Mouse (Mus musculus) kidney, postnatal 14 days (tissue): Measurements from ENCODE around the gene Tmem72.

Experiments used
- DNase-seq: peaks from one replicate; pipeline ENCODE4 v3.0.0; 2022; ENCODE audit warnings: mixed read lengths

Tmem72 gene

GRCm38 (mm10) chr6:116716666-116717065 lies at the start of gene Tmem72:
Gene Tmem72, minus strand, starts transcription at chr6:116716913.
- DNase-seq, result peak; percentile 84

DNA sequence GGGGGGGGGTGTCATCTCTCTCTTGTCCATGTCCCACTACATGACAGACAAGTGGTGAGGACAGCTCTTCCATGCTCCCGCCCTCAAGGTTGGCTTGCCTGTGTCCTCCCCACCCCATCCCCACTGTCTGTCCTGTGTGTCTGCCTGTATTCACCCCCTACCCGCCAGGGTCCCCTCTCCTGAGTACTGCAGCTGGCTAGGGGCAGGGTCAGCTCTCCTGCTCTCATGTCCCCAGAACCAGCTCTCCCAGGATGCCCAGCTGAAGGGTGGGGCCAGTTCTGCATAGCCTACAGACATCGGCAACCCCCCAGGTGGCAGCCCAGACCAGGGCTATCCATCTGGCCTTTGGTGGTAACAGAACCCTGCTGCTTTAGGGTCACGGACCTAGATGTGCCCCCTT lies 47.8 kb upstream of the Tmem72 start:
- DNase-seq, result no peak

DNA sequence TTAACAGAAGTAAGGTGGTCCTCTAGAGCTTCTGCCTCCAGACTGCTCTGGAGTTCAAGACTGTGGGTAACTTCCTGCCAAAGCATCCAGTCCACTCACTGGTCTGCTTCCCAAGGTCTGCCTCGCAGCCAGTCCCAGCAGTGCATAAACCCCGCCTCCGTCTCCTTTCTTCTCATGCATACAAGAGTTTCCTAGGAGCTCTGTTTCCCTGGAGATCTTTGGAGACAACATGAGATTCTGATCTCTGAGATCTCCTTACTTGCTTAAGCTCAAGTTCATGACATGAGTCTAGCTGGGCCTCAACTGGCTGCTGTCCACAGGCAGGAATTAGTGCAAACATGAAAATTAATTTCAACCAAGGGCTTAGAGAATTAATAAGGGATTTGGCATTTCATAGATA lies 45.6 kb upstream of the Tmem72 start:
- no peak for DNase-seq

DNA sequence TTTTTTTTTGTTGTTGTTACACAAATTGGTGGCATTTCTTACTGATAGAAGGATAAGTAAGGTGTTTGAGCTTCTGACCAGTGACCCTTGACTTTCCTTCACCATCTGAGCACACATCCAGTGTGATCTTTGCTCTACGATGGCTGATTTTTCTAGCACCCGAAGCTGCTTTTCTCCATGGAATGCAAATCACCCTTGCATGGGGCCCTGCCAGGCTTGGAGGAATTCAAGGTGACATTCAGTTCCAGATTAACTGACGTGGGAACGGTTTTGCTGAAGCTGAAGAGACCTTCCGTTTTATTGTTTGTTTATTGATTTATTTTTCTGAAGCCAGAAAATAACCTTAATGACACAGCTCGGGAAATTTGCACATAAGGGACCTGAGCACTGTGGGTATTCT lies 43.5 kb upstream of the Tmem72 start:
- peak; percentile 71 for DNase-seq

DNA sequence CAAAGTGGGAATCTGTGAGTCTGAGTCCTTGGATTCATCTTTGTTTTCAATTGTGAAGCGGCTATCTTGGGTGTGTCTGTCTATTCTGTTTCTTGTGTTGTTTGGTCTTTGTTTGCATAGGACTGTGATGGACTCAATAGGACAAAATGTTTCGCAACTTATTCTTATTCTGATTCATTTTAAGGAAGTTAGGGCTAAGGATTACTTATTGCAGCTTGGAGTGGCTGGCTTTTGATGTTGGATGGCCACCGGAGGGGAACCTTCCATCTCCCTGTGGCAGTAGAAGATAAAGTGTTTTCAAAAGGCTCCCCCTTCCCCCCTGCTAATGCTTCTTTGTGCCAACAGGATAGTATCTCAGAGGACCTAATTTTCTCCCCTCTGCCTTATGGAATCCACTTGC lies 39.7 kb upstream of the Tmem72 start:
- no peak for DNase-seq

GRCm38 (mm10) chr6:116738046-116738445 lies 21.3 kb upstream of the Tmem72 start:
- no peak for DNase-seq

- DNase-seq, result no peak
Measured at GRCm38 (mm10) chr6:116735361-116735760, 18.6 kb upstream of the Tmem72 start.

GRCm38 (mm10) chr6:116733577-116733976 lies 16.9 kb upstream of the Tmem72 start:
- no peak for DNase-seq

DNA sequence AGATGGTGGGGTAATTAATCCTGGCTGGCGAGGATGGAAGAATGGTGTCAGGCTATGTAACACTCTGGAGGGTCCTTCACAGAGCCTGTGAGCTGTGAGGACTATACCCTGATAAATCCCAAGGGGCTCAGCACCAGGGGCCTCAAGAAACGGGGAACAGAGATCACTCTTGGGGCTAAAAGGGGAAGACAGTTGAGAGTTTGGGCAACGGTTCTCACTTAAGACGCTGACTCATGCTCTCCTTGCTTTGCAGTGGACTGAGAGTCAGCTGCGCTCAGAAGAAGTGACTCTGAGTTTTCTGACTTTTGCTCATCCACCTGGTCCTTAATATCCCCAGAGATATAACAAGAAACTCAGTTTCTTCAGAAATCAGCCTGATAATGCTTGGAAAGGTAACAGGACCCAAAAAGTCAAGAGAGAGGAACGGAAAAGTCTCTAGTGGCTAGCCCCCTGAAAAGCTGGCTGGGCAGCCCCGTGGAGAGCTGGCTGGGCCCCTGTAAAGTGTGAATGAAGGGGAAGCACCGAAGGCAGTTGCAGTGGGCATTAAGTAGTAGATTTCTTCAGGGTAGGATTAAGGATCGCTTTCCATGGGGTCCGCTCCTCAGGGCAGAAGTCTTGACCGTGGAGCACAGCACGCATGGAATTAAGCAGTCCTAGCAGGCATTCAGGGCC lies 7.9 kb upstream of the Tmem72 start:
- DNase-seq, result no peak

GRCm38 (mm10) chr6:116718920-116719319 lies 2.2 kb upstream of the Tmem72 start:
- no peak for DNase-seq

GRCm38 (mm10) chr6:116718361-116718760 lies 1.6 kb upstream of the Tmem72 start:
- no peak for DNase-seq

DNA sequence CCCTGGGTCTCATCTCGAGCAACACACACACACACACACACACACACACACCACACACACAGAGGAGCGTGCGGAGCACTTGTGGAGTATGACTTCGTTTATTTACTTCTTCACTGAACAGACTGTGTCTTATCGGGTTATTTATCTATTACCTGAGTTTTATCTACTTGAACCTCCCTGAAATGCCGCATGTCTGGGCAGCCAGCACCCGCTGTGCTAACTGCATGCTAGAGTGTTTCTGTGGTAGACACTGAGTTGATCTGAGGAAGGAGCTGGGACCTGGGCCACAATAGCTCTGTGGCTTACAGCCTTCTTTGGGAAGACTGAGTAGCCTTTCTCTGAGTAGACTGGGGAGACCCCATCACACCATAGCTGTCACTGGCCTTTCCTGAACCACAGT lies 1.1 kb upstream of the Tmem72 start:
- no peak for DNase-seq

- DNase-seq, result no peak
Measured at GRCm38 (mm10) chr6:116715166-116715565, 1.5 kb downstream of the Tmem72 start.

DNA sequence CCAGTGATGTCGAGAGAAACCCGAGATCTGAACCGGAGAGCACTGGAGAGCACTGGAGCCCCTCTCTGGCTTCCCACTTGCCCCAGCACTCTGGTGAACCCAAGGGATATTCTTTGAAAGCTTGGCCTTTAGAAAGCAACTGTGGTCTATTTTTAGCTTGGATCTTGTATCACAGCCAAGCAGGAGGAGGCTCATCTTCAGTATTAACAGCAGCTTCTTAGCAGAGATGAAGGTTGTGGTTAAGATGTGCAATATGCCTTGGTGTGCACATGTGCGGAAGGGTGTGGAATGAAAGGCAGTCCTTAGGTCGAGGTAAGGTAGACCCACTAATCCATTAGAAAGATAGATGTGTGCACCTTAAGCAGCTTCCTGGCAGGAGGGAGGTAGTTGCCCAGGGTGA lies 2.1 kb downstream of the Tmem72 start:
- no peak for DNase-seq

DNA sequence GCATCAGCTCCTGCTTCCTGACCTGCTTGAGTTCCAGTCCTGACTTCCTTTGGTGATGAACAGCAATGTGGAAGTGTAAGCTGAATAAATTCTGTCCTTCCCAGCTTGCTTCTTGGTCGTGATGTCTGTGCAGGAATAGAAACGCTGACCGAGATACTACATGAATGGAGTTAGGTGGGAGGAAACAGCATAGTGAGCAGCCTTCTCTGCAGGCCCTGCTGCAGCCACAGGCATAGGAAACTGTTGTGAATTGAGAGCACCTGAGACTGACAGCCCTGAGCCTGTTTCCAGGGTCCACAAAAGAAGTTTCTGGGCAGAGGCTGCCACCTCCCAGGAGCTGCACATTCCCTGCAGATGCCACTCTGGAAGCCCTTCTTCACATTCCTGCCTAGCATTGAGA lies 2.7 kb downstream of the Tmem72 start:
- no peak for DNase-seq

- no peak for DNase-seq
Measured at GRCm38 (mm10) chr6:116712503-116712902, 4.2 kb downstream of the Tmem72 start.

GRCm38 (mm10) chr6:116712062-116712461 lies 4.7 kb downstream of the Tmem72 start:
- DNase-seq, result peak; percentile 32

GRCm38 (mm10) chr6:116704320-116704719 lies 12.4 kb downstream of the Tmem72 start:
- no peak for DNase-seq

DNA sequence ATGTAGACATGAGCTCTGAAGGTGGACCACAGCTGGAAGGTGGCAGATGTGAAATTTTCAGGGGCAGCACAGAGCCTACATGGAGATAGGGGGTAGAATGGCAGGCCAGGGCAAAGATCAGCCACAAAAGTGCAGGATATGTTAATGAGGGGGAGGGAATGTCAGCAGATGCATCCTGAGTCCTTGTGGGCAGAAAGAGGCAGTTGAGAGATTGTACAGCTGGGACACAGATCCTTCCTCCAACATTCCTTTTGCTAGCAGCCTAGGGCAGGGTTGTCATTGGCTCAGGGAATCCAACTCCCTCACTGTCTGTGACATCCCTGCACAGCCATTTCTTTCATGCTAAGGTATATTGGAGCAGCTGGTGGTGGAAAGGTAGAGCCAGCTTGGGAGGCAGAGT lies 15.9 kb downstream of the Tmem72 start:
- no peak for DNase-seq

DNA sequence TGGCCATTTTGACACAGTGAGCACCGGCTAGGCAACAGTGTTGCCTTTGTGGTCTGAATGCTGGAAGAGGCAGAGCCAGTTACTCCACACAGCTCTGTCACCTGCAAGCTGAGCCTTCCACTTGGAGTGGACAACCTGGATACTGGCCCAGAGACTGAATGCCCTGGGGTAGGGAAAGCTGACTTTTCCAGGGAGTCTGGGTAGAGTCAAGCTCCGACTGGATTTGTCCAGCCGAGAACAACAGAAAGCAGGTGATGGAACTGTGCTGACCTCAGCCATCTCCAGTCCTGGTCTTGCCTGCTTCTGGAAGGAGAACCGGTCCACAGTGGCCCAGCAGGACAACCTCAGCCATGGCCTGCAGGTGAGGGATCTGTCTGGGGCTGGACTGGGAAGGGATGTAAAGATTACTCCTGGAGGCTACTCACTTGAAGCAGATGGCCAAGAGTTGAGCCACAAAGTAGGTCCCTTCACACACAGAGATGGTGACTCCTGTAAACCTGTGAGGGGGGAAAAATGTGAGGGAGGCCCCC lies 18.8 kb downstream of the Tmem72 start:
- DNase-seq, result peak; percentile 64

DNA sequence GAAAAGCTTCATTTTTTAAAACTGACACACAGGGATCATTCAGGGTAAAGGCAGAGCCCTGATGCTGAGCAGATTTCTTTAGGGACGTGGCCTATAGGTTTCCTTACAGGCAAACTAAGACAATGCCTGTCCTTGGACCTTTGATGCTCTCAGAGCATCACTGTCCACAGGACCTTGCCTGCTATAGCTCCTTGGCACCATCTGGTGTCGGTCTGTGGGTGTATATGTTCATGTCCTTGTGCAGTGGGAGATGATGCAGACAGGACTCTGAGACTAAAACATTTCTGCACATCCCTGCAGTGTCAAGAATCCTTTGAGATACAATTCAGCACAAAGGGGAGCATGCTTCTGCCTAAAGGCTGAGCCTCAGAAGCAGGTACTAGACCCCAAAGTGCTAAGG lies 19.3 kb downstream of the Tmem72 start:
- DNase-seq, result no peak

DNA sequence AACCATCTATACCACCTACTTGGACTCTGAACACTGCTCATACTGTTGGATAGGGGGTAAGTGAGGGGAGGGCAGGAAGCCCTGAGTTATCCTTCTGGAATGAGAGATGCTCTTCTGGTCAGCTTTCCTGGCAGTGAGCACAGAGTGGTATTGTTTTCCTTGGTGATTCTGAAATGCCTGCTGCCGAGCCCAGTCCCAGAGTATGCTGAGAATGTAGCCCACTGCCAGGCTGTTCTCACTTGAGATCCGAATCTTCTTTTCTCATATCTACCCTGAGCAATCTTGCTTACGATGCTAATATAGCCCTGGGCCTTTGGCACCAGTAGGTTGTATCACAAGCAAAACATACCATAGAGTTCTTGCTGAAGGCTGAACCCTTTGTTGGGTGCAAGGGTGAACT lies 22.4 kb downstream of the Tmem72 start:
- DNase-seq, result no peak

DNA sequence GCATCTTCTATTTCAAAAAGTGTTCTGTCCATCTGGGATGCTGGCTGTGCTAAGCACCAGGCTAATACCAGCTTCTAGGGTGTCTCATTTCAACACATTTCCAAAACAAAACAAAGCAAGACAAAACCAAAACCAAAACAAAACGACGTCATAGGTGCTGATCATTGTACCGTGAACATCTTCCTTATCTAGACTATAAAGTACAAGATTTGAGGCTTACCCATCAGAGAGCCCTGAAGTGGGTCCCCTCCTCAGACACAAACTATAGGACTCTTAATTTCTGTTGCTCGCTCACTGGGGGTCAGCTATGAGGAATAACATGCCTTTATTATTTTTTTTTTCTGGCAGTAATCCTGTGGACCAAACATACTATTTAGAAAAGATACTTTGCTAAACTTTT lies 23.1 kb downstream of the Tmem72 start:
- no peak for DNase-seq

DNA sequence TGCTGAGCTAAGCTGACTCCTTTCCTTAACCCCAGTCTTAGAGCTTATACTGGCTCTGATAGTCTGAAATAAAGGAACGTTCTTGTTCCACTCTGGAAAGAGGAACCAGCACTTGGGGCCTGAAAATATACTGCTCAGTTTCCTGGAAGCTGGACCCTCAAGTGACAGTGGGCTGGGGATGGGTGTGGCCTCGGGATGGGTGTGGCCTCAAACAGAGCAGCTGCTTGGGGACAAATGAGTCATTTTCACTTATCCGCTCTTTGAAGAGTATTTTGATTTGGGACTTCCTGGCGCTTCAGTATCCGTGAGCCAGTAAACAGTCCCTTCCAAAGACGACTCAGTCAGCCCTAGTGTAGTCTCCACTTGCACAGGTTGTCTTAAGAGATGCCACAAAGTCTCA lies 34.4 kb downstream of the Tmem72 start:
- peak; percentile 47 for DNase-seq
